Comparison of ENCODE assay signal across 8 mouse cellular contexts in genomic region chr17:27656011-27656399, GRCm38 (mm10). TPM values are rescaled to one million over a fixed set of nuclear protein-coding genes. Genes with fewer than 3 reads are reported as not detected.
DNase-seq lines count a peak whose midpoint lies in the region; ATAC-seq lines count a peak whose summit lies in the region.

No protein-coding gene starts in this region.

- no peak for DNase-seq in heart, adult 18-20 months
- DNase-seq in cerebellum, adult 8-10 months = peak; percentile 65
- peak; percentile 69 to 82 for DNase-seq in frontal cortex, postnatal 10 days (ENCODE audit: low spot score in 2 of 2)
- DNase-seq in left cerebral cortex, postnatal 10 days (ENCODE audit: extremely low spot score in 1 of 2, low spot score in 2 of 2) = peak; percentile 72 to 84
- DNase-seq in neural tube, embryonic 11.5 days (ENCODE audit: low spot score) = peak; percentile 58
- no peak for DNase-seq in c-Kit-positive CD71-positive TER-119-positive erythroid progenitor cells, embryonic 14.5 days (ENCODE audit: low spot score)
- DNase-seq in lung, postnatal 14 days = no peak

- H3K4me3 ChIP-seq in heart, embryonic 14.5 days (ENCODE audit: control insufficient read depth in 1 of 2, insufficient read depth in 1 of 2, low read depth in 1 of 2, low read length in 2 of 2) = peak overlapping the region; percentile 13 to 45; a peak in 3 of 4 replicates
- peak overlapping the region; percentile 40 for H3K4me3 ChIP-seq in neural tube, embryonic 11.5 days (ENCODE audit: low read depth, low read length)

- H3K4me2 ChIP-seq in heart, embryonic 14.5 days (ENCODE audit: low read length) = peak overlapping the region; percentile 79
- H3K4me2 ChIP-seq in neural tube, embryonic 11.5 days (ENCODE audit: low read depth) = peak overlapping the region; percentile 58

- H3K9me3 ChIP-seq in heart, embryonic 14.5 days (ENCODE audit: control insufficient read depth, low read length) = no peaks in the 10 kb centered on the region
- no peaks in the 10 kb centered on the region for H3K9me3 ChIP-seq in neural tube, embryonic 11.5 days (ENCODE audit: control insufficient read depth, low read length)

- no peak overlapping the region for H3K9ac ChIP-seq in heart, embryonic 14.5 days (ENCODE audit: low read length)
- peak overlapping the region; percentile 35; the same call in 1 of the 2 replicates for H3K9ac ChIP-seq in neural tube, embryonic 11.5 days (ENCODE audit: low read length)

- H3K36me3 ChIP-seq in heart, embryonic 14.5 days (ENCODE audit: control insufficient read depth, insufficient read depth, low read length) = no peaks in the 10 kb centered on the region
- H3K36me3 ChIP-seq in neural tube, embryonic 11.5 days (ENCODE audit: control insufficient read depth, insufficient read depth, low read length) = no peaks in the 10 kb centered on the region

- H3K4me1 ChIP-seq in heart, embryonic 14.5 days (ENCODE audit: control insufficient read depth in 2 of 2, insufficient read depth in 2 of 2, low read length in 2 of 2) = peaks cover 6 to 14% of the 10 kb centered on the region in 2 experiments
- peaks cover 5% of the 10 kb centered on the region; the same call in 1 of the 2 replicates for H3K4me1 ChIP-seq in neural tube, embryonic 11.5 days (ENCODE audit: control insufficient read depth, insufficient read depth, low read length)

- H3K27ac ChIP-seq in heart, embryonic 14.5 days (replicated peaks in 1 of 2; ENCODE audit: control insufficient read depth in 1 of 2, insufficient read depth in 1 of 2, low read depth in 2 of 2, low read length in 2 of 2) = no peak overlapping the region
- no peak overlapping the region for H3K27ac ChIP-seq in neural tube, embryonic 11.5 days (ENCODE audit: low read depth, low read length)

- 4% methylated on average over 14 of the region's 14 CpGs for WGBS in heart, embryonic 14.5 days
- 3% methylated on average over 13 of the region's 14 CpGs for WGBS in neural tube, embryonic 11.5 days

- peaks cover 35% of the 10 kb centered on the region for H3K27me3 ChIP-seq in heart, embryonic 14.5 days (ENCODE audit: control insufficient read depth, insufficient read depth, low read length)
- peaks cover 18% of the 10 kb centered on the region for H3K27me3 ChIP-seq in neural tube, embryonic 11.5 days (ENCODE audit: control insufficient read depth, insufficient read depth, low read length)

- ATAC-seq in heart, embryonic 14.5 days (ENCODE audit: insufficient number of reproducible peaks, insufficient read depth, low FRiP score, low read depth) = no peak
- no peak for ATAC-seq in neural tube, embryonic 11.5 days (ENCODE audit: insufficient read depth, low FRiP score, low TSS enrichment)

- intact Hi-C loops in left cerebral cortex, postnatal 10 days (cut with DNase I) = no loop called here

RNA-seq across cellular contexts. Expression of gene Pacsin1, which starts 0.7 kb away (rescaled TPM):
- 0.43 and 0.94 TPM in 2 replicates for polyA plus RNA-seq in heart, embryonic 14.5 days (2014; fragmentation: Nextera tagmentation; extraction: Ambion mirVana)
- total RNA-seq in heart, adult 18-20 months (2021) = under 1 TPM; 0.25 to 0.67 TPM
- total RNA-seq in left cerebral cortex, postnatal 10 days (2021) = 100 to 1,000 TPM; 204 to 211 TPM
- polyA plus RNA-seq in neural tube, embryonic 11.5 days (2014; fragmentation: Nextera tagmentation; extraction: Ambion mirVana) = 4.3 and 5.4 TPM in 2 replicates

RNA-seq across cellular contexts. Expression of gene Rps10, which starts 19.5 kb away (rescaled TPM):
- 624 and 715 TPM in 2 replicates for polyA plus RNA-seq in heart, embryonic 14.5 days (2014; fragmentation: Nextera tagmentation; extraction: Ambion mirVana)
- 100 to 1,000 TPM; 527 to 608 TPM for total RNA-seq in heart, adult 18-20 months (2021)
- total RNA-seq in left cerebral cortex, postnatal 10 days (2021) = 100 to 1,000 TPM; 503 to 512 TPM
- 695 and 722 TPM in 2 replicates for polyA plus RNA-seq in neural tube, embryonic 11.5 days (2014; fragmentation: Nextera tagmentation; extraction: Ambion mirVana)

RNA-seq across cellular contexts. Expression of gene RPS10-NUDT3, which starts 21.0 kb away (rescaled TPM):
- polyA plus RNA-seq in heart, embryonic 14.5 days (2014; fragmentation: Nextera tagmentation; extraction: Ambion mirVana) = not detected in 2 replicates
- total RNA-seq in heart, adult 18-20 months (2021) = under 1 TPM in 1 of 2 experiments, not detected in 1; 0.84 TPM
- total RNA-seq in left cerebral cortex, postnatal 10 days (2021) = not detected
- not detected in 2 replicates for polyA plus RNA-seq in neural tube, embryonic 11.5 days (2014; fragmentation: Nextera tagmentation; extraction: Ambion mirVana)

RNA-seq across cellular contexts. Expression of gene Nudt3, which starts 32.7 kb away (rescaled TPM):
- polyA plus RNA-seq in heart, embryonic 14.5 days (2014; fragmentation: Nextera tagmentation; extraction: Ambion mirVana) = 52.9 and 67.0 TPM in 2 replicates
- 100 to 1,000 TPM; 323 to 334 TPM for total RNA-seq in heart, adult 18-20 months (2021)
- 100 to 1,000 TPM; 497 to 524 TPM for total RNA-seq in left cerebral cortex, postnatal 10 days (2021)
- polyA plus RNA-seq in neural tube, embryonic 11.5 days (2014; fragmentation: Nextera tagmentation; extraction: Ambion mirVana) = 41.8 and 49.3 TPM in 2 replicates

Comparison
In these comparisons a context has a peak if more than half of its experiments do, and no peak if none do; other contexts are left out.
1. DNase-seq: peak in cerebellum, adult 8-10 months (single experiment), frontal cortex, postnatal 10 days (2 of 2), left cerebral cortex, postnatal 10 days (2 of 2) and neural tube, embryonic 11.5 days (single experiment); none in heart, adult 18-20 months (0 of 2), c-Kit-positive CD71-positive TER-119-positive erythroid progenitor cells, embryonic 14.5 days (single experiment) and lung, postnatal 14 days (single experiment).
2. RNA of gene Pacsin1, which starts 0.7 kb away (total RNA-seq): 204 to 211 TPM in left cerebral cortex, postnatal 10 days; 0.25 to 0.67 TPM in heart, adult 18-20 months; every median in the first group is over 100 times any median in the second.